Mouse (Mus musculus) brain, embryonic 14.5 days (tissue): ENCODE data around the gene Kalrn.

Experiments
- CTCF ChIP-seq: fragments of 200-500 bp; IDR thresholded peaks from 2 replicates; pipeline ENCODE4 v1.5.1; 2012; ENCODE audit warnings: inconsistent platforms, mild to moderate bottlenecking, moderate library complexity, borderline replicate concordance; ENCODE audit not compliant: insufficient read depth, insufficient read length; ENCODE audit errors: extremely low read depth
- POLR2A ChIP-seq: fragments of 200-500 bp; IDR thresholded peaks from 2 replicates; pipeline ENCODE4 v1.6.1; 2012; ENCODE audit warnings: mild to moderate bottlenecking, inconsistent platforms, borderline replicate concordance; ENCODE audit not compliant: poor library complexity, insufficient read depth, insufficient read length, severe bottlenecking; ENCODE audit errors: extremely low read depth

DNA sequence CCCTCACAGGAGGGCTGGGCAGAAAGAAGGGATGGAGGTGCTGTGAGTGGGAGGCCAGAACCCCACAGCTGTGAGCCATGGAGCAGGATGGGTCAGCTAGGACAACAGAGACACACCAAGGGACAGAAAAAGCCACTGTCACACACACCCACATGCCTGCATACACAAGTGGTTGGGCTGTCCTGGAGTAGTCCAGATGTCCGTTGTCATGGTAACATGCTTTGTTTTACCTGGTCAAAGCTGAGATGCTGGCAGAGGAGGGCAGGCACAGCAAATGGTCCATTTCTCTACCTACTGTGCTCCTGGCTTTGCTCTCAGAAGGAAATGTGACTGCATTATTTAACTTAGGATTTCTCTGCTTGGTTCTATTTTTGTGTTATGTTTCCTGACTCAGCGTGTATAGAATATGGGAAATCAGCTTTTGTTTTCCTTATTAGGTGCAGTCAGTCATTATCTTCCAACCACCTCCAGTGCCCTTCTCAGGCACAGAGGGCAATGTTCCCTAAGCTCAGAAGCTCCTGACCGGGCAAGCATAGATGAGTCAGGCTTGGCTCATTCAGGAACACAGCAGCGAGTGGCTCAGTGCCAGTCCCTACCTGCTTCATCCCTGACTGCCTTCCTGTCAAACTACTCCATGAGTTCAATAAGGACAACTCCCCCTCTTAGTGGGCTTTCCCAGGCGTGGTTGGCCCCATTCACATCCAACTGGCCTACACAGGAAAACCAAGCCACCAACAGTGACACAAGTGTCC, 183.6 kb downstream of the Kalrn start:
- TF ChIP-seq POLR2A (no peak), CTCF (no peak)
